Mouse (Mus musculus) embryonic fibroblast, embryonic 13.5 days (primary cell): ENCODE measurements around the gene Wdr5.

Source experiments
- CTCF ChIP-seq: IDR thresholded peaks from 2 replicates; pipeline ENCODE4 v1.5.1; 2011; ENCODE audit warnings: mild to moderate bottlenecking, control low read depth, low read length, moderate library complexity, borderline replicate concordance; ENCODE audit not compliant: insufficient read depth
- POLR2A ChIP-seq: IDR thresholded peaks from 2 replicates; pipeline ENCODE4 v1.6.1; 2011; ENCODE audit warnings: low read depth, mild to moderate bottlenecking, control low read depth, low read length, moderate library complexity

GRCm38 (mm10) chr2:27469991-27470355, 45.0 kb upstream of the Wdr5 start:
- no peak for TF ChIP-seq POLR2A
- TF ChIP-seq CTCF = no peak
